Mouse (Mus musculus) forebrain, embryonic 10.5 days (tissue): Measurements from ENCODE around the gene Wdr66. TPM values are rescaled to one million over a fixed set of nuclear protein-coding genes. Genes with fewer than 3 reads are reported as not detected.
"Not testable (repeated sequence)": the region's sequence is repeated elsewhere in the genome, so short reads cannot be mapped to it uniquely, and the experiment has no call there.

Experiments
- DNase-seq: peaks from one replicate; pipeline ENCODE4 v3.0.0-alpha.2; 2017; ENCODE audit warnings: low spot score; ENCODE audit errors: extremely low spot score
- H3K27ac ChIP-seq: fragments of 300-500 bp; sonication (generic); 2 replicates; pipeline ENCODE4 v1.5.1; 2016; ENCODE audit warnings: mild to moderate bottlenecking
- H3K27me3 ChIP-seq: fragments of 300-500 bp; sonication (generic); 2 replicates; pipeline ENCODE4 v1.6.1; 2016; ENCODE audit warnings: mild to moderate bottlenecking; ENCODE audit not compliant: poor library complexity, severe bottlenecking
- H3K36me3 ChIP-seq: fragments of 300-500 bp; sonication (generic); replicated peaks from 2 replicates; pipeline ENCODE4 v1.6.1; 2016; ENCODE audit warnings: mild to moderate bottlenecking, moderate library complexity
- H3K4me1 ChIP-seq: fragments of 300-500 bp; sonication (generic); 2 replicates; pipeline ENCODE4 v1.6.1; 2016
- H3K4me3 ChIP-seq: fragments of 300-500 bp; sonication (generic); 2 replicates; pipeline ENCODE4 v1.5.1; 2016; ENCODE audit warnings: mild to moderate bottlenecking, moderate library complexity
- H3K9me3 ChIP-seq: fragments of 300-500 bp; sonication (generic); 2 replicates; pipeline ENCODE4 v1.6.1; 2016; ENCODE audit warnings: mild to moderate bottlenecking, moderate library complexity
- WGBS: fragments of 180-500 bp; shearing (Covaris S2); methylation state at CpG from one replicate; pipeline ENCODE4 v1.1.7; 2016; 5-methylcytosine and 5-hydroxymethylcytosine counted together
- polyA plus RNA-seq: library from polyadenylated mRNA; unstranded; fragments of >200 nt; fragmentation: Nextera tagmentation; extraction: Ambion mirVana; gene quantifications from 2 replicates; pipeline ENCODE4 v1.2.1, GENCODE M21; 2016

Wdr66 gene
- 1.4 and 1.5 TPM in 2 replicates for polyA plus RNA-seq

DNA sequence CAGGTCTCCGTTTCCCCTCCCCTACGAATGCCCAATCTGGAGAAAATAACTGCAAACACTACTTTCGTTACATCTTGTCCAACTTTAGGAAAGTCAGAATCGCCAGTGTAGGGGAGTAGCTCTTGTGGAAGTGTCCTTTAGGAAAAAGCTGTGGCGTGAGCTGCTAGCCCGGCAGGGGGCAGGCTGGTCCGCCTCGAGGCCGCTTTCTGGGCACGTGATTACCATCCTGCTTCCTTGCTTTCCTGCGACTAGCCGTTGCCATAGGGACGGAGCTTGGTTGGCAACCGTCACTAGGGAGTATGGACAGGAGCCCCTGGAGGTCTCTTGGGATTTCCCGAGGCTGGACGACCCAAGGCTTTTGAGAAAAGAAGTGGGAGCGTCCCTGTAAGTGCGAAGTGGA, at the start of gene Wdr66:
Gene Wdr66, plus strand, starts transcription at position 269 of the 400 bp plus-strand sequence.
- Histone ChIP-seq H3K36me3 (peaks cover 14% of the 10 kb centered on the region), H3K4me1 (peaks cover 13% of the 10 kb centered on the region), H3K4me3 (peak within 1 kb of the TSS; percentile 42), H3K27ac (0 out of 2 replicates have a peak within 1 kb of the TSS, but pooled peaks have one; percentile 25), H3K9me3 (no peaks in the 10 kb centered on the region), H3K27me3 (peaks cover 20% of the 10 kb centered on the region)
- WGBS: 3% methylated on average over 18 of the region's 18 CpGs
- DNase-seq: peak; percentile 97

DNA sequence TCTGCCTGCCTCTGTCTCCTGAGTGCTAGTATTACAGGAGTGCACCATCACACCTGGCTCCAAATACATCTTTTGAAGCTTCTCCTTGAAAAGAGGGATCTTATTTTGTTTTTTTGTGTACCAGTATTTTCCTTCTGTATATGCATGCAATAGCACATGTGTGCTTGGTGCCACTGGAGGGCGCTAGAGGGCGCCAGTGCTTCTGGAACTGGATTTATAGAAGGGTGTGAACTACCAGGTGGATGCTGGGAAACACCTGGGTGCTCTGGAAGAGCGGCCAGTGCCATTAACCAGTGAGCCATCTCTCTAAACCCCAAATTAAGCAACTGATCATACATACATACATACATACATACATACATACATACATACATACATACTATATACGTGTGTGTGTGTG, 49.1 kb upstream of the Wdr66 start:
- not testable (repeated sequence) for H3K27ac ChIP-seq, H3K27me3 ChIP-seq, H3K9me3 ChIP-seq, DNase-seq, H3K4me1 ChIP-seq, H3K4me3 ChIP-seq, H3K36me3 ChIP-seq
- 43% methylated on average over 4 of the region's 4 CpGs for WGBS

DNA sequence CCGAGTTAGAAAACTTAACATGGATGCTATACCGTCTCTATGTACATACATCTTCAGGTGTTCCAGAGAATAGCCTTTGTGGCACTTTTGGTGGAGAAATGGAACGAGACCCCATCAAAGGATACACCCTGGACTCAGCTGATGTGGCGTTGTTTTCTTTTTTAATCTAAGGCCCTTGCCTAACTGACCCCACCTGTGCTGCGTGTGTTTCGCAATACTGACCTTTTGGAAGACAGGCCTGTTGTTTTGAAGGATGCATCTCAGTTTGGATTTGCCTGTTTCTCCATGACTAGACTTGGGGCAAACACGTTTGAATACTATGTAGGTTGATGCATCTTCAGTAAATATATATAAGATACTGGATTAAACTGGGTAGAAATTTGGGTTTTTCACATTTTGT, 48.3 kb upstream of the Wdr66 start:
- DNase-seq, H3K4me1 ChIP-seq, H3K27me3 ChIP-seq, H3K36me3 ChIP-seq, H3K4me3 ChIP-seq, H3K9me3 ChIP-seq, H3K27ac ChIP-seq: not testable (repeated sequence)
- WGBS: 93% methylated on average over 7 of the region's 7 CpGs

DNA sequence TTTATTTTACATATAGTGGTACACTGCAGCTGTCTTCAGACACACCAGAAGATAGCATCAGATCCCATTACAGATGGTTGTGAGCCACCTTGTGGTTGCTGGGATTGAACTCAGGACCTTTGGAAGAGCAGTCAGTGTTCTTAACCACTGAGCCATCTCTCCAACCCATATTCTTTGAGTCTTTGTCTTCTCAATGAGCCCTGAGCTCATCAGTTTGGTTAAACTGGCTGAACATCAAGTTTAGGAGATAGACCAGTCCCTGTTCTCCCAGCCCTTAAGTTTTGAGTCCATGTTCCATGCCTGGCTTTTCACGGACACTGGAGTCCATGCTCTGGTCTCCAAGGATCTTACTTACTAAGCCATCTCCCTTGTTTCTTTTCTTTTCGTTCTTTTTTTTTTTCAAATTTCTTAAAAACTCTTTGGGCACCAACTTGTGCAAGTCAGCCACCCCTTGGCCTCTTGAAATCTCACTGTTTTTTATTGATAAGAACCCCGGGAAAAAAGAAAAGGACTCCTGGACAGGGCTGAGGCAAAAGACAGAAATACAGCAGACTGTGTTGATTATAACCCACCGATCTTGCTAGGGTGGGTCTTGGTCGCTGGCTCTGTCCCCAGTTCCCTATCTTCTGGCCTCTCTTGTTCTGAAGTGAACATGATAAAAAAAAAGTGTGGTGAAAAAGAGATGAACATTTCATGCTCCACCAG, 29.4 kb upstream of the Wdr66 start:
- not testable (repeated sequence) for H3K27me3 ChIP-seq, DNase-seq, H3K4me3 ChIP-seq, H3K4me1 ChIP-seq, H3K9me3 ChIP-seq, H3K36me3 ChIP-seq, H3K27ac ChIP-seq
- WGBS: 81% methylated on average over 4 of the region's 5 CpGs

DNA sequence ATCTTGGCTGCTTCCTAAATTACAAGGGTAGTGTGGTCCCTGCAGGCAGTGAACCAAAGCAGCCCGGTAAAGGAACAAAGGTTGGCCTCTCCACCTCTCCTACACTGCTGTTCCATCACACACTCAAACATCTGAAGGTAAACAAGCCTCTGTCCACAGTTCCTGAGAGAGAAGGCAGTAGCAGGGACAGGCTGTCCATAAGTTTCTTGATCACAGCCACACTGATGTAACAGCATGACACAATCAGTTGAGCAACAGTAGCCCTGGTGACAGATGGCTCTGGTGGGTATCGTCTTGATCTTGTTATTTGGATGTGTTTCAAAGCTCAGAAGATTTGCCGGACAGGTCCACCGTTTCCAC, 28.9 kb upstream of the Wdr66 start:
- Histone ChIP-seq H3K4me1 (no peaks in the 10 kb centered on the region), H3K27ac (no peak overlapping the region), H3K36me3 (no peaks in the 10 kb centered on the region), H3K9me3 (peaks cover 9% of the 10 kb centered on the region; the same call in 1 of the 2 replicates), H3K4me3 (no peak overlapping the region), H3K27me3 (no peaks in the 10 kb centered on the region)
- WGBS: 92% methylated on average over 4 of the region's 4 CpGs
- no peak for DNase-seq

DNA sequence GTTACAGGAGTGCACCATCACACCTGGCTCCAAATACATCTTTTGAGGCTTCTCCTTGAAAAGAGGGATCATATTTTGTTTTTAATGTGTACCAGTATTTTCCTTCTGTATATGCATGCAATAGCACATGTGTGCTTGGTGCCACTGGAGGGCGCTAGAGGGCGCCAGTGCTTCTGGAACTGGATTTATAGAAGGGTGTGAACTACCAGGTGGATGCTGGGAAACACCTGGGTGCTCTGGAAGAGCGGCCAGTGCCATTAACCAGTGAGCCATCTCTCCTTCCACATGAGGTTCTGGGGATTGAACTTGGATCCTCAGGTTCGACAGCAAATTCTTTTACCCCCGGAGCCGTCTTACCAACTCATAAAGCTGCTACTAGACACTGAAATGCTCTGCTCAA, 28.0 kb upstream of the Wdr66 start:
- H3K4me1 ChIP-seq, DNase-seq, H3K36me3 ChIP-seq, H3K27me3 ChIP-seq, H3K4me3 ChIP-seq, H3K27ac ChIP-seq, H3K9me3 ChIP-seq: not testable (repeated sequence)
- 56% methylated on average over 6 of the region's 6 CpGs for WGBS

DNA sequence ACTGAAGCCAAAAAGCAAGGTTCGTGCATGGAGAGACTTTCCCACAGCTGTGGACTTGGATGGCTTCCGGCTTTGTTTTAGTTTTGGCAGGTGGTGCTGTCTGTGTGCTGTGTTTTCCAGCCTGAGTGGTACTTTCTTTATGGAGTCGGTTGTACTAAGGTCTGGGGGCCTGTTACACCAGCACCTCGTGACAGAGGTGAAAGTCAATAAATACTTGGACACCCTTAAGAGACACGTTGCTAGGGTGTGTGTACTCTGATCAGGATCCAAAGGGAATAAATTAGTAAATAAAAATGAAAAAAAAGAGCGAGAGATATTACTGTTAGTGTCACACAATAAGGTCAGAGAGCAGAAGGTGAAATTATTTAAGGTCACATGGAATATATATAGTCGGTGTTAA, 25.1 kb upstream of the Wdr66 start:
- Histone ChIP-seq H3K27ac (no peak overlapping the region), H3K4me3 (no peak overlapping the region), H3K9me3 (no peaks in the 10 kb centered on the region), H3K36me3 (peaks cover 14% of the 10 kb centered on the region), H3K4me1 (peaks cover 11% of the 10 kb centered on the region), H3K27me3 (no peaks in the 10 kb centered on the region)
- WGBS: 93% methylated on average over 7 of the region's 7 CpGs
- no peak for DNase-seq

DNA sequence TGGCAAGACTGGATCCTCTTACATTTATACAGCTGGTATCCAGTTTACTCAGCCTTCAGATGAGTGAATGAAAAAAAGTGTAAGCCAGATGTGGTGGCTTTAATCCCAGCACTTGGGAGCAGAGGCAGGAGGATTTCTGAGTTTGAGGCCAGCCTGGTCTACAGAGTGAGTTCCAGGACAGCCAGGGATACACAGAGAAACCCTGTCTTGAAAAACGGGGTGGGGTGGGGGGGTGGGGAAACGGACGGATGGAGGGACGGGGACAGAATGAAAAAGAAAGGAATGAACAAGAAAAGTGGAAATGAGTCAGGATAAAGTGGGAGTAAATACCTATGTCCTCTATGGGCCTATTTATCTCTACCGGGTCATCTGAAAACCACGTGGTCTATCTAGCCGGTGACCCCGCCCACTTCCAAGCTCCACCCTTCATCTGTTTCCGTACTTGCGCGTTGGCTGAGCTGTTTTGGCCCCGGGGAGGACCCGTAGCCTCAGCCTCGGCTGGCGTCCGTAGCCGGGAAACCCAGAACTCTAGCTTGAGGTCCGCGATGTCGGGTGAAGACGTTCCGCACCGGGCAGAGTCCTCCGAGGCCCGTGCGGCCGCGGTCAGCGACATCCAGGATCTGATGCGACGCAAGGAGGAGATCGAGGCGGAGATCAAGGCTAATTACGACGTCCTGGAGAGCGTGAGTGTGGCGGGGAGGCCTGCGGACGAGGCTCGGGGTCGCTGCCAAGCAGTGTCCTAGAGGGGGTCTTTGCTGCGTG, 24.0 kb upstream of the Wdr66 start:
- Histone ChIP-seq H3K4me1 (peaks cover 11% of the 10 kb centered on the region), H3K9me3 (no peaks in the 10 kb centered on the region), H3K4me3 (peak overlapping the region; percentile 79), H3K27me3 (no peaks in the 10 kb centered on the region), H3K27ac (peak overlapping the region; percentile 89), H3K36me3 (peaks cover 19% of the 10 kb centered on the region)
- peak; percentile 90 for DNase-seq
- WGBS: 3% methylated on average over 42 of the region's 42 CpGs

DNA sequence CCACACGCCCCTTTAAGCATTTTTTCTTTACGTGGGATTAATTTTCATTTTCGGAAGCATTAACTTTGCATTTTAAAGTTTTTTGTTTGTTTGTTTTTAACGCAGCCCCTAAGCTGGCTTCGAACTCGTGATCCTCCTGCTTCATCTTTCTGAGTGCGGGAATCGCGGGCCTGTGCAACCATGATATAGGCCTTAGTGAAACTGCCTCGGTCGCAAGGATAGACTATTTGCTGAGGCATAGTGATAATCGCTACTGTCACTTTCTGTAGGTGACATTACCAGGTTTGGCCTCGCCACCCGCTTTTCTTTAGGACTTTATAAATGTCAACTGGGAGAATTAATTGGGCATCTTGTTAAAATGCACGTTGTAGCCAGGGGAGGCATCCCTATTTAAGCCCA, 23.4 kb upstream of the Wdr66 start:
- peaks cover 11% of the 10 kb centered on the region for H3K4me1 ChIP-seq
- peak overlapping the region; percentile 79 for H3K4me3 ChIP-seq
- no peaks in the 10 kb centered on the region for H3K9me3 ChIP-seq
- H3K27ac ChIP-seq: peak overlapping the region; percentile 89
- no peak for DNase-seq
- no peaks in the 10 kb centered on the region for H3K27me3 ChIP-seq
- peaks cover 24% of the 10 kb centered on the region for H3K36me3 ChIP-seq
- WGBS: 8% methylated on average over 15 of the region's 15 CpGs

DNA sequence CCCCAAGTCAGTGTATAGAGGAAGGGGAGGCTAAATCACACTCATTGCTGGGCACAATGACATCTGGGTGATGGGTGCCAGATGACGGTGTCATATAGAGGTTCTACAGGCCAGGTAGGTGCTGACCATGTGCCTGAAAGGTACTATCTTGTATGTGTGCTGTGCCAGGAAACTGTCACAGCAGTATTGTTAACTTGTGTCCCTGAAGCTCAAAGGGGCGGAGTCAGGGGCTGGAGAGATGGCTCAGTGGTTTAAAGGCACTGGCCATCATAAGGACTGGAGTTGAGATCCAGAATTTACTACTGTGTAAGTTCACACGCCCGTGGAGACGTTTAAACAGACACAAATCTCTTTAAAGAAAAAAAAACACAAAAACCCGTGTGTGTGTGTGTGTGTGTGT, 22.6 kb upstream of the Wdr66 start:
- no peak for DNase-seq
- peaks cover 11% of the 10 kb centered on the region for H3K4me1 ChIP-seq
- H3K4me3 ChIP-seq: peak overlapping the region; percentile 79; the same call in 1 of the 2 replicates
- no peaks in the 10 kb centered on the region for H3K9me3 ChIP-seq
- peaks cover 24% of the 10 kb centered on the region for H3K36me3 ChIP-seq
- 90% methylated on average over 6 of the region's 6 CpGs for WGBS
- H3K27me3 ChIP-seq: no peaks in the 10 kb centered on the region
- no peak overlapping the region for H3K27ac ChIP-seq

DNA sequence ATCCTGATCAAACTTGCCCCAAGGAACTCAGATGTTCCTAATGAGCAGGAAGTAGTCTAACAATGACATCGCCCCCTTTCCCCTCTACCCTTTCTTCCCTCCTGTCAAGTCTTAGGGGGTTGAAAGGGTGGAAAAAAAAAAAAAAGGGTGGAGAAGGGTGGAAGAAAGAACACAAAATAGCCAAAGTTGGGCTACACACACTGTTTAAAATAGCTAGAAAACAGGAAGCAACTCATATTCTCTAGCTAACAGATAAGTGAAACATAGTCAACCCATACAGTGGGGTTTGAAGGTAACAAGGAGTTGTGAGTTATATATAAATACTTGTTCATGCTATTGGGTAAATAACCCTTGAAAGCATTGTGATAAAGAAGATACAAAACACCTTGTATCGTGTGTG, 19.7 kb upstream of the Wdr66 start:
- no peaks in the 10 kb centered on the region for H3K27me3 ChIP-seq
- WGBS: 97% methylated on average over 2 of the region's 2 CpGs
- no peak overlapping the region for H3K27ac ChIP-seq
- no peaks in the 10 kb centered on the region for H3K9me3 ChIP-seq
- H3K36me3 ChIP-seq: peaks cover 46% of the 10 kb centered on the region
- H3K4me1 ChIP-seq: peaks cover 18% of the 10 kb centered on the region
- DNase-seq: no peak
- no peak overlapping the region for H3K4me3 ChIP-seq

DNA sequence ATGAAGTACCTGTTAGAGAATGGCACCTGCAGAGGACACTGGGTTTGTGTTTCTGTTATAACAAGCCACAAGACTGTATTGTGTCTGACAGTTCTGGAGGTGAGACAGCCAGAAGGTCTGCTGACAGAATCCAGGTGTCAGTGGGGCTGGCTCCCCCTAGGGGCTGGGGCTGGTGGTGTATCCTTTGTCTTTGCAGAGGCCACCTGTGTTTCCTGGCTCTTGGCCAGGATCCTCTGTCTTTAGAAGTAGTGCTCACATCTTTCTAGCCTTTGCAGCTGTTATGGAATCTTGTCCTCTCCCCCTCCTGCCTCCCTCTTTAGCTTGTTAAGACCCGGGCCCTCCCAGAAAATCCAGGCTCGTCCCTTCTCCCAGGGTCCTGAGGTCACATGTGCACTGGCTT, 16.2 kb upstream of the Wdr66 start:
- no peak for DNase-seq
- Histone ChIP-seq H3K4me1 (peaks cover 6% of the 10 kb centered on the region; the same call in 1 of the 2 replicates), H3K27me3 (no peaks in the 10 kb centered on the region), H3K36me3 (peaks cover 72% of the 10 kb centered on the region), H3K4me3 (no peak overlapping the region), H3K27ac (no peak overlapping the region), H3K9me3 (no peaks in the 10 kb centered on the region)
- WGBS: 73% methylated on average over 2 of the region's 2 CpGs

DNA sequence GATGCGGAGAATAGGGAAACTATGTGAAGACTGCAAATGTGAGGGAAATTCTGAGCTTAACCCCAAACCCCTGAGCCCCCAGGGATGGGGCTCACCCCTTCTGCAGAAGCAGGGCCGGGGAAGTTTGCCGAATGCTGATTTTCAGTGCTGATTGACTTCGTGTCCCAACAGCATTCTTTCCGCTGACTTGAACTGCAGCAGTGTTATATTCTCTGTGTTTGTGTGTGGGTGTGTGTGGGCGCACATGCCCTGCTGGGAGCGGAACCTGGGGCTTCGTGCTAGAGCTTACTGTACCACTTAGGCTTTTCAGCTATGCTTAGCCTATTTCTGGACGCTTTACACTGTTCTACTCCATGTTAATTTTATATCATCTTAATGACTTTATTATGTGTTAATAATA, 15.5 kb upstream of the Wdr66 start:
- DNase-seq: no peak
- no peaks in the 10 kb centered on the region for H3K27me3 ChIP-seq
- no peak overlapping the region for H3K27ac ChIP-seq
- H3K4me3 ChIP-seq: no peak overlapping the region
- H3K36me3 ChIP-seq: peaks cover 73% of the 10 kb centered on the region
- H3K9me3 ChIP-seq: no peaks in the 10 kb centered on the region
- 95% methylated on average over 9 of the region's 9 CpGs for WGBS
- H3K4me1 ChIP-seq: peaks cover 6% of the 10 kb centered on the region; the same call in 1 of the 2 replicates
